Mouse (Mus musculus) ovary, postnatal 14 days (tissue): ENCODE results near the gene Yjefn3.
A peak's percentile ranks its signal among the peaks of the same experiment; 100 is the strongest.

ENCODE experiments used
- DNase-seq: peaks from one replicate; pipeline ENCODE4 v3.0.0; 2022; ENCODE audit warnings: low spot score

Gene Yjefn3

GRCm38 (mm10) chr8:69907106-69907505, 4.6 kb upstream of the Yjefn3 start:
- no peak for DNase-seq

GRCm38 (mm10) chr8:69906260-69906659, 3.7 kb upstream of the Yjefn3 start:
- DNase-seq = no peak

GRCm38 (mm10) chr8:69904096-69904495, 1.6 kb upstream of the Yjefn3 start:
- no peak for DNase-seq

DNA sequence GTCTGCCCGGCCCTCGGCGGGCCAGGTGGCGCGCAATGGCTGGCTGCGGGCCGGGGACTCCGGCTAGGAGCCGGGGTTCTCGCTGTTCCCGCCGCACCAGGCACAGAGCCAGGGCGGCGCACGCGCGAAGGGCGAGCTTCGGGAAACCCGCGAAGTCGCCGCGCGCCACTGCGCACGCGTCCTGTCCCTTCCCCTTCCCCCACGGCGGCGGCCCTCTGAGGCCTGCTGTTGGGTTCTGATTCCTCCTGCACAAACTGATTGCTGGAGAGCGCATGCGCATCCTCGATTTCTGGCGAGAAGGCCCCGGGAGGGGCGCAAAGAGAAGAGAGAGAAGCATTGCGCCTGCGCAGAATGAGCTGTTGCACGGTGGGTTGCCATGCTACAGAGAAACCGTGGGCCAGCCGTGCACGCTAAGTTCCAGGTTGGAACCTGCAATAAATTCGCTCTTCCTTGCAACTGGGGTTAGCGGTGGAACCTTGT, 591 bp upstream of the Yjefn3 start:
- DNase-seq = peak; percentile 97

DNA sequence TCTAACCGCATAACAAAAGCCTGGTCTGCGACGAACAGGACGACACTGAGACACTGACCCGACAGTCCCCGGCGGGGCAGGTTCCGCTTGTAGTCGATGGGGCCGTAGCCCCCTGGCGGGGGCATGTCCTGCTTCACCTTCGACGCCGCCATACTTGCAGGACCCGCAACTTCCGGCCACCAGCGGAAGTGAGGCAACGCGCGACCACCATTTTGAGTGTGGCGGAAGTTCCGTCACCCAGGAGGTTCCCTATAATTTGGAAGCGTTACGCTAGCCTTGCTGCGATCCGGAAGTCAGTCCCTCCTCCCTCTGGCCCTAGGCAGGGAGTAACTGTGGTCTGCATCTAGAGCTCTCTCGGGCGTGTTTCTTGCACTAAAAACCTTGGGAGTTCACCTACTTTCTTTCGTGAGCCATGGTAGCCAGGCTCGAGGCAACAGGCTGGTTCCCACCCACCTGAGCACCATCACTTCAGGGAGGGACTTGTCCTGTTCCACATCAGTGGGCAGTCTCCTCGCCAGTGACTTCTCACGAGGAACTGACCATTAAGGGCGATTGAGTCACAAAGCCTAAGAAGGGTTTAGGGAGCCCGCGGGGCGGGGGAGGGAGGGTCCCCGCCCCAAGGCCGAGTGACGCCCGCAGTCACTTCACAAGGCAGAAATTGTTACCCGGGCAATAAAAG, 889 bp downstream of the Yjefn3 start:
- DNase-seq = peak; percentile 98

DNA sequence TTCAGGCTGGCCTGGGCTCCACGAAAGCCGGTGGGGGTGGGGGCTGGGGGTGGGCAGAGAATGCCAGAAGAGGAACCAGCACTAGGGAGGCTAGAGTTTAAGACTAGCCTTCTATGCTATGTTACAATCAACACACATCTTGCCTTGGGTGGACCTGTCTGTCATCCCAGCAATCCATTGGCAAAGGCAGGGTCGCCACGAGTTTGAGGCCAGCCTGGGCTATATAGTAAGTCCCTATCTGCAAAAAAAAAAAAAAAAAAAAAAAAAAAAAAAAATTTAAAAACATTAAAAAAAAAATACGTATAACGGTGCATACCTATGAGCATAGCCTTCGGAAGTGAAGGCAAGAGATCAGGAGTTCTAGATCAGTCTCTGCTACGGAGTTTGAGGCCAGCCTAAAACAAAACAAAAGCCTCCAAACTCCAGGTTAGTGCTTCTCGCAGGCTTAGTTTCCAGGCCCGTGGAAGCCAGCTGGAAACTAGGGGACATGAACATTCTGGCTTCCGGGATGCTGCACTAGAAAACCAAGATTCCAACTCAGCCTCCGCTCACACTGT, 1.5 kb downstream of the Yjefn3 start:
- DNase-seq = no peak

- no peak for DNase-seq
Measured at GRCm38 (mm10) chr8:69899876-69900275, 2.6 kb downstream of the Yjefn3 start.

- DNase-seq = no peak
Measured at GRCm38 (mm10) chr8:69897857-69898256, 4.7 kb downstream of the Yjefn3 start.

DNA sequence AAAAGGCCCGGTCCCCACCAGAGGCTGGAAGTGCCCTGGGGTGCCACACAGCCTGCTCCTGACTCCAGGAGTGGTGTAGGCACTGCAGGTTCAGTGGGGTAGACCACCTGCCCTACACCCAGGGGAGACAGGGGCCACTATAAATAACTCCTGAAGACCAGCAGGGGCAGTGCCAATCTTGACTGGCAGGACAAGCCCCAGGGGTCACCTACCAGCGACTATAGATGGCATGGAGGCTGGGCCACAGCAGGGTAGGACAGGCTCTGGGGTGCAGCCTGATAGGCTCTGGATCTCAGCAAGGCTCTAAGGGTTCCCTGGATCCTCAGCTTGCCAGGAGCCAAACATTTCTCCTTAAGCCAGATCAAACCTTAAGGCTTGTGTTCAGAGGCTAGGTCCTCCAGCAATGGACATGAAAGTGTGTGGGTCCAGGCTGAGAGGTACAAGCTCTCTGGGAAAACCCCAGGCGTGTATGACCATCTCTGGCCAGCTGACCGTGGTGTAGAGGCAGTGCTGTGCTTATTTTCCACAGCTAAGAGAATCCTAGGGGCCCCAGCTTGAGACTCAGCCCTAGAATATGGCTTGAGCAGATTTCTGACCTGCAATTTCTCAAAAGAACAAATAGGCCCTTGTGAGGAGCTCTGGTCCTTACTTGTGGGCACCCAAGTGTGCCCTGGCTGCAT, 6.6 kb downstream of the Yjefn3 start:
- DNase-seq = no peak

DNA sequence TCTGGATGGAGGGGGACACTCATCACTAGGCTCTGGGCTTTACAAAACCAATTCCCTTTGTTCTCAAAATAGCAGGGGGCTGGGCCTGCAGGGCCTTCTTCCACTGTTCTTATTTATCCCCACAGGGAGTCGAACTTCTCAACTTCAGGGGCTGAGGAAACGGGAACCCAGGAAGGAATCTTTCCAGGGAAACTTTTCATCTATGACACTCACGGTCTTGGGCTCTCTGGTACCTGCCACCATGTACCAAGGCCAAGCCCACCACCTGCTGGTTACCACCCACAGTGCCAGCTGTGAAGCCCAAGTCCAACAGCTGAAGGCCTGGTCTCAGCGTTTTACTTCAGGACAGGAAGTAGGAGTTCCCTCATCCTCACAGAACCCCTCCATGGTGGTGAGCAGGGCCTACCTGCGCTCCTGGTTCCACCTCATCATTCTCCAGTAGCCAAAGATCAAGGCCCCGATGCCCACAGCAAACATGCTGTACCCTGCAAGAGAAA, 7.6 kb downstream of the Yjefn3 start:
- no peak for DNase-seq

DNA sequence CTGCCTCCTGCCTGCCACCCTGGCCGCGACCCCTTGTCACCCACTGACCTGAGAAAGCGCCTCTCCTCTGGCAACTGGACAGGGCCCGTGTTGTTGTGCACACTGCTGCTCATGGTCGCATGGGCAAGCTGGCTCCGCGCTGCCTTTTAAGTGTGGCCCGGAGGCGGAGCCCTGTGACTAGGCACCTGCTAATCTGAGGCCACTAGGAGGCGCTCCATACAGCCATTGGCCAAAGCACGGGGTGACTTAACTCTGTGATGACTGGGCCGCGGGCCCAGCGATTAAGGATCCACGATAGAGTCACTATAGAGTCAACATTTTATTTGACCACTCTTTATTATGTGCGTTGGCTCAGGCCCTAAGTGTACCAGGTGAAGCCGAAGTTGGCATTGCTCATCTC, 8.6 kb downstream of the Yjefn3 start:
- DNase-seq = peak; percentile 40

GRCm38 (mm10) chr8:69890813-69891241, 11.7 kb downstream of the Yjefn3 start:
- DNase-seq = no peak

GRCm38 (mm10) chr8:69888902-69889301, 13.6 kb downstream of the Yjefn3 start:
- DNase-seq = no peak

- DNase-seq = no peak
Measured at GRCm38 (mm10) chr8:69888244-69888866, 14.2 kb downstream of the Yjefn3 start.

- DNase-seq = no peak
Measured at GRCm38 (mm10) chr8:69887289-69888243, 14.9 kb downstream of the Yjefn3 start, which contains the start of gene Cilp2. Cilp2 (minus strand) TSS chr8:69887687.

DNA sequence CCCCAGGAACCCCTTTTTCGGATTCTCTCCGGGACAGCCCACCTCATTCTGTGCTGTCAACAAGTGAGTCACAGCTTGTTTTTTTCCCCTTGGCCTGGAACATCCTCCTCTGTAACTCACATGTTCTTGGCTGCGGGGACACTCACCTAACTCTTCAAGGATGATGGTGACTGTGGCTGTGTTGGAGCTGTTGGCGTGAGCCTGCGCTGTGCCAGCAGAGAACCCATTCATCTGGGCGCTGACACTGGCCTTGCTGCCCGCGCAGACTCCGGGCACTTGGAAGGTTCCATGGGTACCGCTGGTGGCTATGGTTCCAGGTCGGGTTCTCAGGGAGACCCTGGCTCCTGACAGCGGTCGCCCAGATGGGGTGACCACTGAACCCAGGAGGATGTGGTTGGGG, 18.4 kb downstream of the Yjefn3 start:
- DNase-seq = no peak

DNA sequence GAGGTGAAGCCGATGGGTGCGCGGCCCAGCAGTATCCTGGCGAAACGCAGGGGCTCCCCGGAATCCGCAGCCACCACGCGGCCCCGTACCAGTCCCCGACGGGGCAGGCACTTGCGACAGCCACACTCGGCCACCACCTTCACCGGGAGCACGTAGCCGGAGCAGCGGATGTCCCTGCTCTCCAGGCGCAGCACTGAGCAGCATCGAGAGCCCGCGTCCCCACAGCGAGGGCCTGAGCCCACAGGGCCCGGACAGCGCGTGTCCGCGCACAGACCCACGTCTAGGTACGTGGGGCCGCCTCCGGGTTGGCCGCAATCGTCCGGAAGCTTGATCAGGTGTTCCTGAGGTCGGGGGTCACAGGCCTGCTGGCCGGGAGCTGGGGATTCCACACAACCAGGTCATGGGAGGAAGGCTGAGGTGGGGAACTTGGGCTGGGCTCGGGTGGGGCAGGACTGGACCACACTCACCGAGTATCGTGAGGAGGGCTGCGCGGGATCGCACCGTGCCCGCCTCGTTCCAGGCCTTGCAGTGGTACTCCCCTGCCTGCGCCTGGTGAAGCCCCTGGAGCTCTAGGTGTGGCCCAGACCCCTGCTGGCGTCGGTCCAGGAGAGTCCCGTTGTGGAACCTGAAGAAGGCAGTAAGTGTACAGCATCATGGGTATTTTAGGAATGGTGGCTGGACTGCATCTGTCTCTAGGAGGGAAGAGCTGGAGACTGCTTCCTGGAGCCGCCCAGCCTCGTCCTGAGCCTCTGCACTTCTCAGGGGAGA, 19.5 kb downstream of the Yjefn3 start:
- DNase-seq = no peak

DNA sequence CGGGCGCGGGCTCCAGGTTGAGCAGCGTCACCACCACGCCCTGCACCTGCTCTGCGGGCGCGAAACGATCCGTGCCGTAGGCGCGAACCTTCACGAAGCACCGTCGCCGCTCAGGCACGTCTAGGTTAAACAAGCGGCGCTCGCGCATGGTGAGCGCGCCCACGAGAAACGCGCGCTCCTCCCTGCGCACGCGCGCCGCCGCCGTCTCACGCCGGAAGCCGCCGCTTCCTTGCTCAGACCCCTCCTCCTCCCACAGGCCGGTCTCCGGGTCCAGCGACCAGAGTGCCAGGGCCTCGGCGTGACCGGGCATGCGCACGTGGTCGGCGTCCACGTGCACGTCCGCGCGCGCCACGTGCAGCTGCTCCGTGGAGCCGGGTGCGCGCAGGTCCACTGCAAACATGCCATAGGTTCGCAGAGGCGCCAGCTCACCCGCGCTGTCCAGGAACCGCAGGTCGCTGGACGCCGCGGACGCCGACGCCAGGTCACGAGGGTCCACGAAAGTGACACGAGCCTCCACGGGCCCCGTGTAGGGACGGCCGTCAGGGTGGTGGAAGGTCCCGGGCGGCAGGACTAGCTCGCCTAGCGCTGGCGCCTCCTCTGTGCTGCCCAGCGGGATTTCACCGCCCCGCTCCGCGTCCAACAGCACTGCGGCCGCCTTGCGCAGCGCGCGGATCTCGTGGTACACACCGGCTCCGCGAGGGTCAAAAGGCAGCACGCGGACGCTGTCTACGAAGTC, 20.3 kb downstream of the Yjefn3 start:
- peak; percentile 48 for DNase-seq

DNA sequence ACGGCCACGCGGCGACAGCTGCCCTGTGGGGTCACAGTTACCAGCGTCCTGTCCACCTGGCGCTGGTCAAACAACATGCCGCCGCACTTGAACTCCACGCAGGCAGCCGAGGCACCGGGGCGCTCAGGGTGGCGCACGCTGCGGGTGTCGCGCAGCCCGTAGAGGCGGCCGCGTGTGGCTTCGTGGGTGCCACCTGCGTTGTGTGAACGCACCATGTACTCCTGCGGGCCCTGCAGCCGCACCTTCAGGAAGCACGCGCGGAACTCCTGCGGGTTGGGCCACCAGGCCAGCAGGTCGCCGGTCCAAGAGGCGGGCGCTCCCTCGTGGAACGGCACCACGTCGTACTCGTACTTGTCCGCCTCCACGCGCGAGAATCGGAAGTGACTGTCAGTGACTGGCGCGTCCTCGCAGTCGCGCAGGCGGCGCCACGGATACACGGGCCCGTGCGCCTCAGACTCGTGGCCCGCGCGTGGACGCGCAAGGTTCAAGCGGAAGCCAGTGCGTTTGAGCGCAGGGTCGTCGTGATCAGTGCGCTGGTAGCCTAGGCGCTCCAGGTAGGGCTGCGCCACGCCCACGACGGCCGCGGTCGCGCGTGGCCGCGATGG, 21.1 kb downstream of the Yjefn3 start:
- DNase-seq = no peak

DNA sequence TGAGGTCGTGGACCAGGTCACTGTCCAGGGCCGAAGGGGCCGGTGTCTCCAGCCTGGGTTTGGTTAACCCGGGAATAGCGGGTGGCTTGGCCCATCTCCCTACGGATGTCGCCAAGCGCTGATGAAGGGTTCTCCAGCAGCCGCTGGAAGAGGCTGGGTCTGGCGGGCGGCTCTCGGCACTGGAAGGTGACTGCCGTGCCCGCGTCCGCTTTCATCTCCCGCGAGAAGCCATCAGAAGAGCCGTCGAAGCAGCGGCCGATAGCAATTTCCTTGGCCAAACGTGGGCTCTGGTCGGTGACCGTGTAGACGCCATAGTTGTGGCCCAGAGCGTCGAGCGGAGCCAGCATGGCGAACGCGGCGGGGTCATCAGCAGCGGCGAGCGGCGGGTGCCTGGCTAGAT, 21.7 kb downstream of the Yjefn3 start:
- DNase-seq = no peak
